Mouse (Mus musculus) small intestine, adult 2 months (tissue): ENCODE data around the gene Prdm15.

Source experiments
- CTCF ChIP-seq: fragments of 200-500 bp; IDR thresholded peaks from 2 replicates; pipeline ENCODE4 v1.5.1; 2012; ENCODE audit warnings: low read depth, mild to moderate bottlenecking, control low read depth, inconsistent platforms, low read length, moderate library complexity, mixed read lengths; ENCODE audit not compliant: insufficient replicate concordance, insufficient read length; ENCODE audit errors: extremely low read depth
- POLR2A ChIP-seq: fragments of 200-500 bp; IDR thresholded peaks from 2 replicates; pipeline ENCODE4 v1.6.1; 2012; ENCODE audit warnings: low read depth, mild to moderate bottlenecking, control low read depth, inconsistent platforms, low read length, moderate library complexity

DNA sequence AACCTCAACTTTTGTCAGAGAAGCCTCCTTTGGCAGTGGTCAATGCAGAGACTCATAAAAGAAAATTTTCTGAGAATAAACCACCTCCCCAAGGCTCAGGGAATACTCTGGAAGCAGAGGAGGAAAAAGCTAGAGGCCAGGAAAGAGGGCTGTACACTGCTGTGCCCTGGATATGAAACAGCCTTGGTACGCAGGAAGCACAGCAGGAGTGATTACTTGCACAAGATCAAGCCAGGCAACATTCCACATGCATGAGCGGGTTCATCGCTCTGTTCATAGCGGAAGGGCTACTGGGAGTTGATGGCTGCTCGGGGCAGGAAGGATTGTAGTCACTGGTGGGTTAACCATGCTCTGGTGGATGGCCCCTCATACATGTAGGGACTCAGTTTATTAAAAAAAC lies 21.0 kb upstream of the Prdm15 start:
- no peak for TF ChIP-seq CTCF
- no peak for TF ChIP-seq POLR2A
